Mouse (Mus musculus): Measurements from ENCODE around the gene Csf1.

DNA sequence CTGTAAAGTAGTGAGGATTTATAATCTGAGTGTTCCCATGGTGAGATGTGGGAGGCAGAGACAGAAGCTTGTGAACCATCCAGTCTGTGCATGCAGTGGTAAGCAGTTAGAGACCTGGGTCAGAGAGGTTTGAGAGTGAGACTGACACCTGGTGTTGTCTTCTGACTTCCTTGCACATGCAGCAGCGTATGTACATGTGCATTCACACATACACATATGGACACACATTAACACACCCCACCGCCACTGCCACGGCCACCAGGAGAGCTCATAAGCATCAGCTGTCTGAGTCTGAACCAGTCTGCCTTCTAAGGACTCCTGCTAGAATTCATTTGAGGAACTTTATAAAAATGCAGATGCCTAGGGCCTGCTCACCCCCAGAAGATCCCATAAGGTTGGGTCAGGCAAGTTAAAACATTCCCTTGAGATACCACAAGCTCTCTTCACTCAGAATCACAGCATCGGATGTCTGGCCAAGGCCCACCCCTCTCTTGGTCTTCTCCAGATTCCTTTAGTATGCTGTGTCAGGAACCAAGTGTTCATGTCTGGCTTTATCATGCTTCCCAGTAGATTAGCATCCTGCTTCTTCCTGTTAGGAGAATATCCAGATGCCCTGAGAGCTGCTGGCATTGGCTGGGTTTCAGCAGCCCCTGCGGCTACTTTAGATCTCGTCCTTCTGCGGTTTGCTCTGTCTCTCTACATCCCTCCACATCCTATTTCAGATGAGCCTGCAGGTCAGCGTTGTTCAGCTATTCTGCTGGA, 42.1 kb upstream of the Csf1 start:
- no peak for TF ChIP-seq MAFK (IDR thresholded peaks at IDR 0.05; ENCODE audit: borderline replicate concordance, low read depth, low read length)
- no peak for TF ChIP-seq MAZ (IDR thresholded peaks at IDR 0.05; ENCODE audit: low read depth, low read length)
- no peak for TF ChIP-seq GABPA (IDR thresholded peaks at IDR 0.05; ENCODE audit: low read depth, low read length)
- no peak for TF ChIP-seq USF1 (IDR thresholded peaks at IDR 0.05; ENCODE audit: low read depth, low read length)
- no peak for TF ChIP-seq CHD2 (IDR thresholded peaks at IDR 0.05; ENCODE audit: low read length)

All from MEL (cell line).